Mouse (Mus musculus) olfactory bulb, adult 2 months (tissue): ENCODE measurements around the gene Irak3. TPM values are rescaled to one million over a fixed set of nuclear protein-coding genes. Genes with fewer than 3 reads are reported as not detected.
"Not testable (repeated sequence)": the region's sequence is repeated elsewhere in the genome, so short reads cannot be mapped to it uniquely, and the experiment has no call there.

Experiments used
- H3K27ac ChIP-seq: fragments of 200-500 bp; 2 replicates; pipeline ENCODE4 v1.5.1; 2012; ENCODE audit warnings: low read depth, low read length; ENCODE audit not compliant: insufficient read depth
- H3K4me1 ChIP-seq: fragments of 200-500 bp; 2 replicates; pipeline ENCODE4 v1.6.1; 2012; ENCODE audit warnings: low read length; ENCODE audit not compliant: control insufficient read depth, insufficient read depth
- H3K4me3 ChIP-seq: fragments of 200-500 bp; 2 replicates; pipeline ENCODE4 v1.5.1; 2012; ENCODE audit warnings: mild to moderate bottlenecking, low read depth, low read length, moderate library complexity; ENCODE audit not compliant: insufficient read depth
- CTCF ChIP-seq: fragments of 200-500 bp; IDR thresholded peaks from 2 replicates; pipeline ENCODE4 v1.5.1; 2012; ENCODE audit warnings: low read depth, mild to moderate bottlenecking, low read length, moderate library complexity; ENCODE audit not compliant: insufficient read depth
- POLR2A ChIP-seq: fragments of 200-500 bp; IDR thresholded peaks from 2 replicates; pipeline ENCODE4 v1.6.1; 2012; ENCODE audit warnings: mild to moderate bottlenecking, low read depth, low read length, moderate library complexity; ENCODE audit not compliant: insufficient read depth
- WGBS: fragments of 180-500 bp; shearing (Covaris S2); methylation state at CpG from one replicate; pipeline ENCODE4 v1.1.7; 2018; 5-methylcytosine and 5-hydroxymethylcytosine counted together
- polyA plus RNA-seq: library from polyadenylated mRNA; stranded (reverse); fragments of >200 nt; gene quantifications from 2 replicates; pipeline ENCODE4 v1.2.4, GENCODE M21; 2012; ENCODE audit warnings: low replicate concordance; ENCODE audit not compliant: missing spikeins, insufficient read depth, insufficient read length

The Irak3 gene
- polyA plus RNA-seq, 1 experiment: not detected

DNA sequence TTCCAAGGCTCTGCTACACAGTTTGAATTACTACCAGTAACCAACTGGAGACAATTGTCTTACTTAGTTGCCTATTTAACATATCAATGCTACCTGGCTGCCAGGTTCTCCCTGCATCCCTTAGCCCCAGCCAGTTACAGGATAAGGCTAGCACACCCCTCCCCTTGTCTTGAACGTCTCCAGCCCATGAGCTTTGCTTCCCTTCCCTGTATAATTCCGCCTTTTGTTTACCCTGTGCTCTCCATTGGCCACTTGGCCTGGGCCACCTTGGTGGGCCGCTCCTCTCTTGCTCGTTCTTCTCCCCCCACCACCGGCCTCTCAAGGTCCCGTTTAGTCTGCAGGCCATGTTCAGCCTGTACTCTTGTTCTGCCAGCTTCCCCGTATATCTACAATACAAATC lies 87.4 kb downstream of the Irak3 start:
- H3K4me3 ChIP-seq: no peak overlapping the region
- 64% methylated on average over 7 of the region's 7 CpGs for WGBS

DNA sequence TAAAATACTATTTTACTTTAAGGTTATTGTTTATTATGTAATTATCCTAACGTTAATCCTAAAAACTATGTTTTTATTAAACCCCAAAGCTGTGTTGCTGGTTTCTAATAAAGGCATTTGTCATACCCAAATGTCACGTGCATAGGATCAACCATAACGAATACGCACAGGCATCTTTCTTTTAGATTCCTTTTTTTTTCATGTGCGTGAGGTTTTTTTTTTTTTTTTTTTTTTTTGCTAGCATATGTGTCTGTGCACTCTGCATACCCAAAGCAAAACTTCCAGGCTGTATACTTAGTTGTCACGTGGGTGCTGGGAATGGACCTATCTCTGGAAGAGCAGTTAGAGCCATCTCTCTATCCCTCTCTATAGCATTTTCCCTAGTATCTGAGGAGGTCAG lies 88.0 kb downstream of the Irak3 start:
- 78% methylated on average over 6 of the region's 6 CpGs for WGBS
- no peak overlapping the region for H3K4me3 ChIP-seq
- H3K4me1 ChIP-seq: no peaks in the 10 kb centered on the region
- no peak overlapping the region for H3K27ac ChIP-seq
- no peak for TF ChIP-seq POLR2A
- no peak for TF ChIP-seq CTCF

More for the DNA sequence above, 87.4 kb downstream of the Irak3 start:
- Histone ChIP-seq H3K27ac (no peak overlapping the region), H3K4me1 (no peaks in the 10 kb centered on the region)
- no peak for TF ChIP-seq CTCF
- TF ChIP-seq POLR2A: no peak

DNA sequence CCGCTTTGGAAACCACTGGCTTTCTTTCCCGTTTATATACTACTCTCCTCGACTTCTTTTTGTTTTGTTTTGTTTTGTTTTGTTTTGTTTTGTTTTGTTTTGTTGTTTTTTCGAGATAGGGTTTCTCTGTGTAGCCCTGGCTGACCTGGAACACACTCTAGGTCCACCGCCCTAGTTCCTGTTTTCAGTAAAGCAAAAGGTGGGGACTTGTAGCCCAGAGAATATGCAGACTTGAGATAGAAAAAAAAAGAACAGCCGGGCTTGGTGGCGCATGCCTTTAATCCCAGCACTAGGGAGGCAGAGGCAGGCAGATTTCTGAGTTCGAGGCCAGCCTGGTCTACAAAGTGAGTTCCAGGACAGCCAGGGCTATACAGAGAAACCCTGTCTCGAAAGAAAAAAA lies 88.4 kb downstream of the Irak3 start:
- H3K4me1 ChIP-seq, H3K27ac ChIP-seq, H3K4me3 ChIP-seq: not testable (repeated sequence)
- 59% methylated on average over 9 of the region's 9 CpGs for WGBS

DNA sequence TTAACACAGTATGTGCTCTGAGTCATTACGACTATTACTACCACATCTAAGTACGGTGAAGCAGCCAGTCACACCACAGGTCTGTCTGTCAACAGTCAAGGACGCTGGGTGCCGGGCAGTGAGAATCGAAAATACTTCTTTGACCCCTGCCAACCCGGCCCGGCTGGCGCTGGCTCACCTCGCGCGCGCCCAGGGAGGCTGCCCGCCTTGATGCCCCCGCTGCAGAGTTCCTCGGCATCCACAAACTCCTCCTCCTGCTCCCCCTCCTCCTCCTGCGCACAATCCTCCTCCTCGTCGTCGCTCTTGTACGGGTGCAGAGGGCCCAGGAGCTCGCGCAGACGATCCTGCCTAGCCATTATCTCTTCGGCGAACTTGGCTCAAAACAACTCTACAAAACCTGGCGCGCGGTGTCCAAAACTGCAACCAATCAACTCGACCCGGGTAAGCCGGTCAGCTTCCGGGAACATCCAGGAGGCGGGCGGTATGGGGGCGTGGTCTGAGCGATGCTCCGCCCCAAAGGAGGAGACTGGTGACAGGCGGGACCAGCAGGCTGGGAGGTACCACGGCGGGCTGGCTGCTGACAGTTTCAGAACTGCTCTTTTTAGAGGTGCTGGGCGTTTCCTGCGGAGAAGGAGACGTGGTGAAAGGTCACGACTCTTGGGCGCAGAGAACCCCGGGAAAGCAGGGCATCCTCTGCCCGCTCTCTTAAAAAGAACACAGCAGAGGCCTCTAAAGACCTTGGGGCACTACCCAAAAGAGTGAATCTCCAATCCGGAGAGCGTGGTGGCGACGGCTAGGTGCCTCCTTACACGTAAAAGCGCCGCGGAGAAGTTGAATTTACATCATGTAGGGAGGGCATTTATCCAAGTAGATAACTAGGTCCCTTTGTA lies 89.2 kb downstream of the Irak3 start, which contains the start of gene Helb:
Gene Helb (minus strand): TSS at position 481 of the 890 bp plus-strand sequence.
- TF ChIP-seq CTCF (no peak), POLR2A (no peak)
- no peaks in the 10 kb centered on the region for H3K4me1 ChIP-seq
- under 1% methylated on average over 55 of the region's 55 CpGs for WGBS
- H3K4me3 ChIP-seq: peak within 1 kb of the TSS; percentile 78
- H3K27ac ChIP-seq: peak within 1 kb of the TSS; percentile 6; the same call in 1 of the 2 replicates

- 66% methylated on average over 3 of the region's 3 CpGs for WGBS
- TF ChIP-seq CTCF (no peak), POLR2A (no peak)
These were observed 90.1 kb downstream of the Irak3 start for GRCm38 (mm10) chr10:120111691-120112319.

GRCm38 (mm10) chr10:120100806-120101205 lies 101.1 kb downstream of the Irak3 start:
- Histone ChIP-seq H3K4me1 (peaks cover 14% of the 10 kb centered on the region), H3K27ac (no peak overlapping the region), H3K4me3 (no peak overlapping the region)
- TF ChIP-seq POLR2A: no peak
- WGBS: 83% methylated on average over 1 of the region's 1 CpGs

More at GRCm38 (mm10) chr10:120111691-120112319, 90.1 kb downstream of the Irak3 start:
- H3K4me1 ChIP-seq: no peaks in the 10 kb centered on the region
- no peak overlapping the region; the same call in 1 of the 2 replicates for H3K4me3 ChIP-seq
- no peak overlapping the region for H3K27ac ChIP-seq

DNA sequence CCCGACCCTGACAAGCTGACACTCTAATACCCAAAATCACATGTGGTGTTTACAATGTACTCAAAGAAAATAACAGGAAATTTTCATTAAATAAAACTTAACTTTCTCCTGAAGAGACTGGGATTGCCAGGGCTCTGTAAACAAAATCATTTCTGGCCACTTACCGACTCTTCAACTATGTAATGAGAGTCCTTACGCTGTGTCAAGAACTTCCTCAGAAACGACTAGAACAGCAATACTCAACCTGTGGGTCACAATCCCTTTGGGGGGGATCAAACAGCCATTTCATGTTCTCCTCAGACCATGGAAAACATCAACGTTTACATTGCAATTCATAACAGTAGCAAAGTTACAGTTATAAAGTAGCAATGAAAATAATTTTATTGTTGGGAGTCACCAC lies 104.4 kb downstream of the Irak3 start:
- peaks cover 2% of the 10 kb centered on the region for H3K4me1 ChIP-seq
- TF ChIP-seq CTCF: no peak
- no peak for TF ChIP-seq POLR2A
- no peak overlapping the region for H3K27ac ChIP-seq
- H3K4me3 ChIP-seq: no peak overlapping the region
- 89% methylated on average over 5 of the region's 5 CpGs for WGBS

GRCm38 (mm10) chr10:120095716-120096115 lies 106.2 kb downstream of the Irak3 start:
- Histone ChIP-seq H3K27ac (no peak overlapping the region), H3K4me3 (no peak overlapping the region), H3K4me1 (no peaks in the 10 kb centered on the region)
- 92% methylated on average over 5 of the region's 5 CpGs for WGBS
- TF ChIP-seq CTCF (no peak), POLR2A (no peak)

DNA sequence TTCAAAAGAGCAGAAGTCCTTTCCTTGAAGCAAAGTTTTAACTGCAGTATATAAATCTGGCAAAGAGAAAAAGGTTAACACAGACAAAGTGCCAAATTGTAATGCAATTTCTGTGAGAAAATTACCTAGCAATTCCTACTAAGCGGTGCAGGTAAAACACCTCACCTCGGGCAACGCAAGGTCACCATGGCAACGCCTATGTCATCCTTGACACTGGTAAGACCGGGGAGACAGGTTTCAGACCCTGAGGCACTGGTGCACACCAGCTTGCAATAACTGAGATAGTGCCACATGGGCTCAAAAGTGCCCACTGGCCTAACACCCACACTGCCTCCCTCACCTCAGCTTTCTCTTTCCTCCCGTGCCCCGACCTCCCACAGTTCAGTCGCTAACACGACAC lies 106.8 kb downstream of the Irak3 start:
- TF ChIP-seq POLR2A (no peak), CTCF (no peak)
- H3K4me1 ChIP-seq: no peaks in the 10 kb centered on the region
- WGBS: 90% methylated on average over 9 of the region's 9 CpGs
- no peak overlapping the region for H3K4me3 ChIP-seq
- no peak overlapping the region for H3K27ac ChIP-seq
